Comparison of ENCODE assay signal across 21 mouse cellular contexts in the genomic region with DNA sequence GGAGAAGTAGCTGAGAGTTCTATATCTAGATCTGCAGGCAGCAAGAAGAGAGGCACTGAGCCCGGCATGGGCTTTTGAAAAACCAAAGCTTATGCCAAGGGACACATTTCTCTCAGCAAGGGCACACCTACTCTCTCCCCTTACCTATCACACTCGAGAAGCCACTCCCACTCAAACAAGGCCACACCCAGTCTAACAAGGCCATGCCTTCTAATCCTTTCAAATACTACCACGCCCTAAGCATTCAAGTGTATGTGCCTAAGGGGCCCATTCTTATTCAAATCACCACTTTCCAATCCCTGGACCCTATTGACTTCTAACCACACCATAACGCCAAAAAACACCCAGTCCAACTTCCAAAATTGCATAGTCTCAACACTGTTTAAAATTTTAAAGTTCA.
"Had no signal": no experiment of that assay in that cellular context is flagged by ENCODE, and none has a peak within 500 bp of the region (broad histone marks: within the 10 kb centered on the region; RNA-seq: fewer than 3 reads in every experiment).

No protein-coding gene starts in this region.

- ATAC-seq: hindbrain, embryonic 16.5 days; hindbrain, postnatal 0 days; inflammation-experienced regulatory T-cells, adult 6 months; intestine, embryonic 15.5 days; intestine, embryonic 16.5 days; intestine, postnatal 0 days had no signal

- DNase-seq: heart, postnatal 10 days; heart, postnatal 14 days; heart, postnatal 36 days; heart, postnatal 4 days; kidney, adult 11 months; kidney, adult 18-20 months; kidney, adult 2 months; kidney, adult 8-10 months; kidney, adult 9 months; kidney, postnatal 10 days; kidney, postnatal 14 days; kidney, postnatal 25 days; kidney, postnatal 4 days; layer of hippocampus, adult 9-11 months; layer of hippocampus, postnatal 36 days had no signal
